In the genomic region with DNA sequence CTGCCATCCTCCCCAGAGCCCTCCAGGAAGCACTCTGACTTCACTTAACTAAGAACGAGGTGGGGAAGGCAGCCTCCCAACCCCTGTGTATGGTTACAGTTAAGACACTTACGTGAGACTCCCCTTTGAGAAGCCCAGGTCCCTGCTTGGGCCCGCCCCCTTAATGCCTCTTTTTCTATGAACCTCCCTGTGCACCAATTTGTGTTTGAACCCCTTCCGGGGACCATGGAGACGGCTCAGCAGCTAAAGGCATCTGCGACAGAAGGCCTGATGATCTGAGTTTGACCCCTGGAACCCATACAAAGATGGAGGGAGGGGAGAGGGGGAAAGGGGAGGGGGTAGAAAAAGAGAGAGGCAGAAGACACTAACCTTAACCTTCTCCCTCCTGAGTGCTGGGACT, we compare ENCODE assay signal across 28 mouse cellular contexts. TPM values are rescaled to one million over a fixed set of nuclear protein-coding genes. Genes with fewer than 3 reads are reported as not detected.
DNase-seq lines count a peak whose midpoint lies in the region; ATAC-seq and TF ChIP-seq lines count a peak whose summit lies in the region.
"Had no signal": no experiment of that assay in that cellular context is flagged by ENCODE, and none has a peak within 500 bp of the region (broad histone marks: within the 10 kb centered on the region; RNA-seq: fewer than 3 reads in every experiment).

No protein-coding gene starts in this region.

- H3K4me1 ChIP-seq in forebrain, embryonic 10.5 days = peaks cover 32% of the 10 kb centered on the region
- no peaks in the 10 kb centered on the region for H3K4me1 ChIP-seq in forebrain, embryonic 15.5 days
- H3K4me1 ChIP-seq in spleen, adult 2 months (ENCODE audit: control insufficient read depth, insufficient read depth, insufficient read length) = peaks cover 5% of the 10 kb centered on the region
- peaks cover 29% of the 10 kb centered on the region for H3K4me1 ChIP-seq in limb, embryonic 10.5 days
- H3K4me1 ChIP-seq: forebrain, embryonic 13.5 days had no signal

- TF ChIP-seq POLR2A in spleen, adult 2 months (IDR thresholded peaks at IDR 0.05; ENCODE audit: low read depth, low read length) = no peak

- WGBS in forebrain, embryonic 10.5 days = 41% methylated on average over 6 of the region's 6 CpGs
- 32% methylated on average over 6 of the region's 6 CpGs for WGBS in forebrain, embryonic 15.5 days
- WGBS in spleen, adult 2 months = 82% methylated on average over 6 of the region's 6 CpGs
- WGBS in limb, embryonic 10.5 days = 50% methylated on average over 6 of the region's 6 CpGs

- H3K9me3 ChIP-seq in forebrain, embryonic 10.5 days = no peaks in the 10 kb centered on the region
- no peaks in the 10 kb centered on the region for H3K9me3 ChIP-seq in forebrain, embryonic 15.5 days
- H3K9me3 ChIP-seq in limb, embryonic 10.5 days (replicated peaks) = no peaks in the 10 kb centered on the region
- H3K9me3 ChIP-seq: forebrain, embryonic 13.5 days; heart, embryonic 13.5 days had no signal

- intact Hi-C loops in heart, postnatal 25 days (cut with DNase I) = no loop called here

- TF ChIP-seq CTCF in spleen, adult 2 months (IDR thresholded peaks at IDR 0.05; ENCODE audit: extremely low read depth, insufficient read depth, insufficient read length, insufficient replicate concordance) = no peak

- no peaks in the 10 kb centered on the region for H3K27me3 ChIP-seq in forebrain, embryonic 10.5 days (ENCODE audit: poor library complexity, severe bottlenecking)
- no peaks in the 10 kb centered on the region for H3K27me3 ChIP-seq in forebrain, embryonic 15.5 days
- no peaks in the 10 kb centered on the region for H3K27me3 ChIP-seq in spleen, adult 2 months (ENCODE audit: control insufficient read depth, insufficient read depth, low read length)
- no peaks in the 10 kb centered on the region for H3K27me3 ChIP-seq in limb, embryonic 10.5 days (ENCODE audit: low read depth, poor library complexity, severe bottlenecking)
- H3K27me3 ChIP-seq: forebrain, embryonic 13.5 days; heart, embryonic 13.5 days had no signal

- no peak overlapping the region for H3K4me2 ChIP-seq in forebrain, embryonic 15.5 days (replicated peaks)
- H3K4me2 ChIP-seq: forebrain, embryonic 13.5 days; heart, embryonic 13.5 days had no signal

- no peak overlapping the region; the same call in 1 of the 2 replicates for H3K4me3 ChIP-seq in forebrain, embryonic 10.5 days
- H3K4me3 ChIP-seq in forebrain, embryonic 15.5 days = no peak overlapping the region
- no peak overlapping the region for H3K4me3 ChIP-seq in spleen, adult 2 months (ENCODE audit: extremely low read depth, insufficient read depth, insufficient read length)
- H3K4me3 ChIP-seq in limb, embryonic 10.5 days = no peak overlapping the region
- H3K4me3 ChIP-seq: forebrain, embryonic 13.5 days; heart, embryonic 13.5 days had no signal

- ATAC-seq in forebrain, embryonic 15.5 days (replicated peaks) = no peak
- ATAC-seq: CD4-positive, CD25-positive, alpha-beta regulatory T cell, adult 4 months; forebrain, embryonic 13.5 days had no signal

- no peak overlapping the region for H3K9ac ChIP-seq in forebrain, embryonic 15.5 days (replicated peaks)
- H3K9ac ChIP-seq: forebrain, embryonic 13.5 days; heart, embryonic 13.5 days had no signal

- no peaks in the 10 kb centered on the region for H3K36me3 ChIP-seq in forebrain, embryonic 10.5 days (replicated peaks)
- no peaks in the 10 kb centered on the region for H3K36me3 ChIP-seq in forebrain, embryonic 15.5 days
- no peaks in the 10 kb centered on the region for H3K36me3 ChIP-seq in spleen, adult 2 months (ENCODE audit: control insufficient read depth, insufficient read depth, low read length)
- H3K36me3 ChIP-seq in limb, embryonic 10.5 days = no peaks in the 10 kb centered on the region
- H3K36me3 ChIP-seq: heart, embryonic 13.5 days had no signal

- peak overlapping the region; percentile 77 for H3K27ac ChIP-seq in forebrain, embryonic 10.5 days
- no peak overlapping the region for H3K27ac ChIP-seq in forebrain, embryonic 15.5 days (replicated peaks)
- H3K27ac ChIP-seq in spleen, adult 2 months (ENCODE audit: insufficient read depth, low read length) = peak overlapping the region; percentile 9; the same call in 1 of the 2 replicates
- peak overlapping the region; percentile 65; the same call in 1 of the 2 replicates for H3K27ac ChIP-seq in limb, embryonic 10.5 days
- H3K27ac ChIP-seq: forebrain, embryonic 13.5 days; heart, embryonic 13.5 days had no signal

- DNase-seq in forebrain, embryonic 10.5 days (ENCODE audit: extremely low spot score, low spot score) = no peak
- no peak for DNase-seq in spleen, adult 2 months (ENCODE audit: low read depth in 1 of 2, low spot score in 2 of 2)
- no peak for DNase-seq in spleen, adult 12 weeks (ENCODE audit: low spot score)
- DNase-seq in limb, embryonic 10.5 days (ENCODE audit: low spot score) = no peak
- no peak for DNase-seq in lung, postnatal 36 days
- no peak for DNase-seq in heart, postnatal 25 days (ENCODE audit: low spot score)
- DNase-seq: cerebellum, adult 9-11 months; gastrocnemius, postnatal 14 days; heart, adult 18-20 months; heart, postnatal 36 days; kidney, adult 2 months; kidney, postnatal 10 days; lung, adult 18-20 months; retina, postnatal 1 day; right cerebral cortex, postnatal 4 days; thymus, postnatal 25 days had no signal

RNA-seq across cellular contexts. Expression of gene Fcgrt, which starts 2.8 kb away (rescaled TPM):
- polyA plus RNA-seq in forebrain, embryonic 10.5 days (2016; fragmentation: Nextera tagmentation; extraction: Ambion mirVana) = 5.5 and 5.9 TPM in 2 replicates
- 16.6 and 17.8 TPM in 2 replicates for polyA plus RNA-seq in forebrain, embryonic 15.5 days (2015; fragmentation: Nextera tagmentation; extraction: Ambion mirVana)
- polyA plus RNA-seq in spleen, adult 2 months (2012; rRNA removed) = 64.4 and 75.4 TPM in 2 replicates
- polyA plus RNA-seq in limb, embryonic 10.5 days (2016; fragmentation: Nextera tagmentation; extraction: Ambion mirVana) = 5.2 and 7.8 TPM in 2 replicates
- total RNA-seq in heart, postnatal 25 days (2021) = 10 to 100 TPM; 66.1 to 71.7 TPM

RNA-seq across cellular contexts. Expression of gene Rcn3, which starts 14.4 kb away (rescaled TPM):
- polyA plus RNA-seq in forebrain, embryonic 10.5 days (2016; fragmentation: Nextera tagmentation; extraction: Ambion mirVana) = 101 and 113 TPM in 2 replicates
- 49.6 and 54.4 TPM in 2 replicates for polyA plus RNA-seq in forebrain, embryonic 15.5 days (2015; fragmentation: Nextera tagmentation; extraction: Ambion mirVana)
- 96.5 and 100 TPM in 2 replicates for polyA plus RNA-seq in spleen, adult 2 months (2012; rRNA removed)
- polyA plus RNA-seq in limb, embryonic 10.5 days (2016; fragmentation: Nextera tagmentation; extraction: Ambion mirVana) = 175 and 210 TPM in 2 replicates
- total RNA-seq in heart, postnatal 25 days (2021) = 10 to 100 TPM; 28.1 to 32.4 TPM

RNA-seq across cellular contexts. Expression of gene Rps11, which starts 17.8 kb away (rescaled TPM):
- polyA plus RNA-seq in forebrain, embryonic 10.5 days (2016; fragmentation: Nextera tagmentation; extraction: Ambion mirVana) = 1,843 and 1,853 TPM in 2 replicates
- 982 and 1,055 TPM in 2 replicates for polyA plus RNA-seq in forebrain, embryonic 15.5 days (2015; fragmentation: Nextera tagmentation; extraction: Ambion mirVana)
- 273 and 325 TPM in 2 replicates for polyA plus RNA-seq in spleen, adult 2 months (2012; rRNA removed)
- 1,846 and 2,302 TPM in 2 replicates for polyA plus RNA-seq in limb, embryonic 10.5 days (2016; fragmentation: Nextera tagmentation; extraction: Ambion mirVana)
- 100 to 1,000 TPM; 517 to 569 TPM for total RNA-seq in heart, postnatal 25 days (2021)

RNA-seq across cellular contexts. Expression of gene Rpl13a, which starts 22.1 kb away (rescaled TPM):
- polyA plus RNA-seq in forebrain, embryonic 10.5 days (2016; fragmentation: Nextera tagmentation; extraction: Ambion mirVana) = 1,219 and 1,234 TPM in 2 replicates
- 890 and 969 TPM in 2 replicates for polyA plus RNA-seq in forebrain, embryonic 15.5 days (2015; fragmentation: Nextera tagmentation; extraction: Ambion mirVana)
- 1,860 and 2,797 TPM in 2 replicates for polyA plus RNA-seq in spleen, adult 2 months (2012; rRNA removed)
- 1,210 and 1,327 TPM in 2 replicates for polyA plus RNA-seq in limb, embryonic 10.5 days (2016; fragmentation: Nextera tagmentation; extraction: Ambion mirVana)
- total RNA-seq in heart, postnatal 25 days (2021) = 100 to 1,000 TPM; 613 to 620 TPM

RNA-seq across cellular contexts. Expression of gene Gm45713, which starts 29.6 kb away (rescaled TPM):
- polyA plus RNA-seq in forebrain, embryonic 10.5 days (2016; fragmentation: Nextera tagmentation; extraction: Ambion mirVana) = 0.11 and 0.27 TPM in 2 replicates
- 0.15 TPM in 1 of 2 replicates, not detected in the other for polyA plus RNA-seq in forebrain, embryonic 15.5 days (2015; fragmentation: Nextera tagmentation; extraction: Ambion mirVana)
- polyA plus RNA-seq in spleen, adult 2 months (2012; rRNA removed) = 0.28 and 0.70 TPM in 2 replicates
- polyA plus RNA-seq in limb, embryonic 10.5 days (2016; fragmentation: Nextera tagmentation; extraction: Ambion mirVana) = not detected in 2 replicates
- total RNA-seq in heart, postnatal 25 days (2021) = not detected
- total RNA-seq: adrenal gland, adult 18-20 months; gastrocnemius, postnatal 14 days; heart, postnatal 36 days; layer of hippocampus, adult 18-20 months; layer of hippocampus, postnatal 25 days; left cerebral cortex, postnatal 14 days; liver, adult 2 months; megakaryocyte-erythroid progenitor cell, adult 5-6 weeks; monocyte, adult 5-6 weeks had no signal
- polyA plus RNA-seq: CD4-positive, CD25-positive, alpha-beta regulatory T cell, adult 4 months; liver, adult 2 months; neural tube, embryonic 14.5 days had no signal
